ENCODE assay signal across 8 mouse cellular contexts in genomic region chr6:47781091-47781968, GRCm38 (mm10). TPM values are rescaled to one million over a fixed set of nuclear protein-coding genes. Genes with fewer than 3 reads are reported as not detected.
DNase-seq lines count a peak whose midpoint lies in the region; ATAC-seq and TF ChIP-seq lines count a peak whose summit lies in the region.

No protein-coding gene starts in this region.

- peak overlapping the region; percentile 86 for H3K4me3 ChIP-seq in spleen, adult 2 months (ENCODE audit: extremely low read depth, insufficient read depth, insufficient read length)
- H3K4me3 ChIP-seq in forebrain, embryonic 15.5 days, result peak overlapping the region; percentile 51
- peak overlapping the region; percentile 52 for H3K4me3 ChIP-seq in intestine, embryonic 14.5 days (ENCODE audit: low read depth, low read length)
- peak overlapping the region; percentile 67 for H3K4me3 ChIP-seq in liver, embryonic 12.5 days

- under 1% methylated on average over 21 of the region's 21 CpGs for WGBS in spleen, adult 2 months
- under 1% methylated on average over 21 of the region's 21 CpGs for WGBS in forebrain, embryonic 15.5 days
- under 1% methylated on average over 21 of the region's 21 CpGs for WGBS in intestine, embryonic 14.5 days
- under 1% methylated on average over 21 of the region's 21 CpGs for WGBS in liver, embryonic 12.5 days (ENCODE audit: insufficient replicate concordance)

- peak overlapping the region; percentile 48 for H3K9ac ChIP-seq in forebrain, embryonic 15.5 days (replicated peaks)
- H3K9ac ChIP-seq in intestine, embryonic 14.5 days (ENCODE audit: low read length), result peak overlapping the region; percentile 37
- peak overlapping the region; percentile 74 for H3K9ac ChIP-seq in liver, embryonic 12.5 days

- peak overlapping the region; percentile 49 for H3K4me2 ChIP-seq in forebrain, embryonic 15.5 days (replicated peaks)
- peak overlapping the region; percentile 57 for H3K4me2 ChIP-seq in intestine, embryonic 14.5 days (ENCODE audit: low read length)
- H3K4me2 ChIP-seq in liver, embryonic 12.5 days, result peak overlapping the region; percentile 63

- H3K27me3 ChIP-seq in spleen, adult 2 months (ENCODE audit: control insufficient read depth, insufficient read depth, low read length), result no peaks in the 10 kb centered on the region
- H3K27me3 ChIP-seq in forebrain, embryonic 15.5 days, result no peaks in the 10 kb centered on the region
- no peaks in the 10 kb centered on the region for H3K27me3 ChIP-seq in intestine, embryonic 14.5 days (replicated peaks; ENCODE audit: control insufficient read depth, insufficient read depth, low read length)
- no peaks in the 10 kb centered on the region for H3K27me3 ChIP-seq in liver, embryonic 12.5 days (replicated peaks)

- peak; percentile 62 for ATAC-seq in forebrain, embryonic 15.5 days (replicated peaks)
- peak; percentile 72 for ATAC-seq in intestine, embryonic 14.5 days (replicated peaks; ENCODE audit: low FRiP score, low TSS enrichment, low read depth)
- ATAC-seq in liver, embryonic 12.5 days, result peak; percentile 47

- TF ChIP-seq CTCF in spleen, adult 2 months (IDR thresholded peaks at IDR 0.05; ENCODE audit: extremely low read depth, insufficient read depth, insufficient read length, insufficient replicate concordance), result no peak

- DNase-seq in spleen, adult 2 months (ENCODE audit: low read depth in 1 of 2, low spot score in 2 of 2), result peak in 1 of 2 experiments; percentile 75
- DNase-seq in spleen, adult 12 weeks (ENCODE audit: low spot score), result no peak
- peak; percentile 28 to 55 for DNase-seq in cerebellum, adult 18-20 months
- peak; percentile 74 for DNase-seq in intestine, embryonic 14.5 days (ENCODE audit: low spot score)
- peak; percentile 91 for DNase-seq in naive thymus-derived CD4-positive, alpha-beta T cell, adult 2 months (ENCODE audit: low read depth)
- no peak for DNase-seq in ovary, adult 18-20 months (ENCODE audit: low spot score)

- no peaks in the 10 kb centered on the region for H3K9me3 ChIP-seq in forebrain, embryonic 15.5 days
- no peaks in the 10 kb centered on the region for H3K9me3 ChIP-seq in intestine, embryonic 14.5 days (ENCODE audit: control insufficient read depth, low read length)
- H3K9me3 ChIP-seq in liver, embryonic 12.5 days (replicated peaks), result no peaks in the 10 kb centered on the region

- H3K4me1 ChIP-seq in spleen, adult 2 months (ENCODE audit: control insufficient read depth, insufficient read depth, insufficient read length), result no peaks in the 10 kb centered on the region; the same call in 1 of the 2 replicates
- peaks cover 15% of the 10 kb centered on the region for H3K4me1 ChIP-seq in forebrain, embryonic 15.5 days
- 0 out of 2 replicates have a peak, but pooled peaks cover 5% of the 10 kb centered on the region for H3K4me1 ChIP-seq in intestine, embryonic 14.5 days (replicated peaks; ENCODE audit: control insufficient read depth, insufficient read depth, low read length)
- peaks cover 31% of the 10 kb centered on the region for H3K4me1 ChIP-seq in liver, embryonic 12.5 days

- H3K36me3 ChIP-seq in spleen, adult 2 months (ENCODE audit: control insufficient read depth, insufficient read depth, low read length), result no peaks in the 10 kb centered on the region
- no peaks in the 10 kb centered on the region for H3K36me3 ChIP-seq in forebrain, embryonic 15.5 days
- no peaks in the 10 kb centered on the region for H3K36me3 ChIP-seq in intestine, embryonic 14.5 days (ENCODE audit: control insufficient read depth, insufficient read depth, low read length)
- no peaks in the 10 kb centered on the region for H3K36me3 ChIP-seq in liver, embryonic 12.5 days

- peak overlapping the region; percentile 89 for H3K27ac ChIP-seq in spleen, adult 2 months (ENCODE audit: insufficient read depth, low read length)
- H3K27ac ChIP-seq in forebrain, embryonic 15.5 days (replicated peaks), result peak overlapping the region; percentile 90
- peak overlapping the region; percentile 74 for H3K27ac ChIP-seq in intestine, embryonic 14.5 days (ENCODE audit: low read depth)
- peak overlapping the region; percentile 80 for H3K27ac ChIP-seq in liver, embryonic 12.5 days

- no peak for TF ChIP-seq POLR2A in spleen, adult 2 months (IDR thresholded peaks at IDR 0.05; ENCODE audit: low read depth, low read length)

RNA-seq across cellular contexts. Expression of gene Pdia4, which starts 31.9 kb away (rescaled TPM):
- polyA plus RNA-seq in spleen, adult 2 months (2012; rRNA removed), result 39.3 and 47.8 TPM in 2 replicates
- 145 TPM in 2 replicates for polyA plus RNA-seq in forebrain, embryonic 15.5 days (2015; fragmentation: Nextera tagmentation; extraction: Ambion mirVana)
- 266 and 279 TPM in 2 replicates for polyA plus RNA-seq in intestine, embryonic 14.5 days (2014; fragmentation: Nextera tagmentation; extraction: Ambion mirVana)
- polyA plus RNA-seq in liver, embryonic 12.5 days (2016; fragmentation: Nextera tagmentation; extraction: Ambion mirVana), result 142 and 147 TPM in 2 replicates

RNA-seq across cellular contexts. Expression of gene Zfp786, which starts 49.3 kb away (rescaled TPM):
- polyA plus RNA-seq in spleen, adult 2 months (2012; rRNA removed), result 0.06 and 0.13 TPM in 2 replicates
- polyA plus RNA-seq in forebrain, embryonic 15.5 days (2015; fragmentation: Nextera tagmentation; extraction: Ambion mirVana), result 17.3 and 18.5 TPM in 2 replicates
- 3.5 and 3.6 TPM in 2 replicates for polyA plus RNA-seq in intestine, embryonic 14.5 days (2014; fragmentation: Nextera tagmentation; extraction: Ambion mirVana)
- polyA plus RNA-seq in liver, embryonic 12.5 days (2016; fragmentation: Nextera tagmentation; extraction: Ambion mirVana), result 0.99 and 1.0 TPM in 2 replicates

RNA-seq across cellular contexts. Expression of gene Zfp398, which starts 54.1 kb away (rescaled TPM):
- polyA plus RNA-seq in spleen, adult 2 months (2012; rRNA removed), result 13.0 and 13.6 TPM in 2 replicates
- 16.5 and 17.5 TPM in 2 replicates for polyA plus RNA-seq in forebrain, embryonic 15.5 days (2015; fragmentation: Nextera tagmentation; extraction: Ambion mirVana)
- polyA plus RNA-seq in intestine, embryonic 14.5 days (2014; fragmentation: Nextera tagmentation; extraction: Ambion mirVana), result 8.5 and 9.0 TPM in 2 replicates
- 3.0 and 3.7 TPM in 2 replicates for polyA plus RNA-seq in liver, embryonic 12.5 days (2016; fragmentation: Nextera tagmentation; extraction: Ambion mirVana)

Comparison
In these comparisons a context has a peak if more than half of its experiments do, and no peak if none do; other contexts are left out.
1. DNase-seq: peak in cerebellum, adult 18-20 months (2 of 2), intestine, embryonic 14.5 days (single experiment) and naive thymus-derived CD4-positive, alpha-beta T cell, adult 2 months (single experiment); none in spleen, adult 12 weeks (single experiment) and ovary, adult 18-20 months (single experiment).
2. Peak in every context shown above with its lines, with median percentiles within 50 percentile points of each other: H3K27ac ChIP-seq, H3K4me3 ChIP-seq, ATAC-seq, H3K4me2 ChIP-seq and H3K9ac ChIP-seq.